ENCODE assay signal across 25 mouse cellular contexts in genomic region chr4:47332812-47333343, GRCm38 (mm10).
"Had no signal": no experiment of that assay in that cellular context is flagged by ENCODE, and none has a peak within 500 bp of the region (broad histone marks: within the 10 kb centered on the region; RNA-seq: fewer than 3 reads in every experiment).

No protein-coding gene starts in this region.

- H3K4me1 ChIP-seq: heart, embryonic 10.5 days; heart, embryonic 12.5 days; hindbrain, embryonic 10.5 days; hindbrain, embryonic 12.5 days; limb, embryonic 13.5 days; liver, embryonic 12.5 days had no signal

- H3K4me3 ChIP-seq: heart, embryonic 10.5 days; heart, embryonic 12.5 days; hindbrain, embryonic 10.5 days; hindbrain, embryonic 12.5 days; intestine, embryonic 15.5 days; limb, embryonic 13.5 days; limb, embryonic 15.5 days; liver, embryonic 12.5 days had no signal

- H3K9ac ChIP-seq: heart, embryonic 12.5 days; hindbrain, embryonic 12.5 days; hindbrain, embryonic 14.5 days; intestine, embryonic 15.5 days; limb, embryonic 13.5 days; limb, embryonic 15.5 days; liver, embryonic 12.5 days; liver, embryonic 14.5 days had no signal

- DNase-seq: gastrocnemius, postnatal 10 days; gastrocnemius, postnatal 25 days; heart, adult 18-20 months; heart, postnatal 10 days; heart, postnatal 4 days; kidney, adult 18-20 months; kidney, adult 8-10 months; kidney, postnatal 10 days; kidney, postnatal 4 days; layer of hippocampus, postnatal 36 days; left cerebral cortex, postnatal 4 days; lung, adult 18-20 months had no signal

- ATAC-seq: hindbrain, embryonic 16.5 days; inflammation-experienced regulatory T-cells, adult 6 months; intestine, embryonic 15.5 days; intestine, postnatal 0 days; liver, embryonic 12.5 days had no signal

- H3K36me3 ChIP-seq: heart, embryonic 10.5 days; heart, embryonic 12.5 days; hindbrain, embryonic 10.5 days; hindbrain, embryonic 12.5 days; intestine, embryonic 15.5 days; limb, embryonic 13.5 days; limb, embryonic 15.5 days; liver, embryonic 12.5 days had no signal

- H3K4me2 ChIP-seq: heart, embryonic 12.5 days; hindbrain, embryonic 12.5 days; hindbrain, embryonic 14.5 days; intestine, embryonic 15.5 days; limb, embryonic 13.5 days; limb, embryonic 15.5 days; liver, embryonic 12.5 days had no signal

- H3K9me3 ChIP-seq: heart, embryonic 10.5 days; heart, embryonic 12.5 days; hindbrain, embryonic 10.5 days; hindbrain, embryonic 12.5 days; intestine, embryonic 15.5 days; limb, embryonic 13.5 days; limb, embryonic 15.5 days; liver, embryonic 12.5 days had no signal

- H3K27ac ChIP-seq: heart, embryonic 10.5 days; hindbrain, embryonic 10.5 days; hindbrain, embryonic 12.5 days; hindbrain, embryonic 14.5 days; intestine, embryonic 15.5 days; limb, embryonic 13.5 days; limb, embryonic 15.5 days; liver, embryonic 12.5 days; liver, embryonic 14.5 days had no signal

- H3K27me3 ChIP-seq: hindbrain, embryonic 12.5 days; intestine, embryonic 15.5 days; limb, embryonic 13.5 days; limb, embryonic 15.5 days had no signal
